ENCODE assay signal across 8 mouse cellular contexts in the genomic region with DNA sequence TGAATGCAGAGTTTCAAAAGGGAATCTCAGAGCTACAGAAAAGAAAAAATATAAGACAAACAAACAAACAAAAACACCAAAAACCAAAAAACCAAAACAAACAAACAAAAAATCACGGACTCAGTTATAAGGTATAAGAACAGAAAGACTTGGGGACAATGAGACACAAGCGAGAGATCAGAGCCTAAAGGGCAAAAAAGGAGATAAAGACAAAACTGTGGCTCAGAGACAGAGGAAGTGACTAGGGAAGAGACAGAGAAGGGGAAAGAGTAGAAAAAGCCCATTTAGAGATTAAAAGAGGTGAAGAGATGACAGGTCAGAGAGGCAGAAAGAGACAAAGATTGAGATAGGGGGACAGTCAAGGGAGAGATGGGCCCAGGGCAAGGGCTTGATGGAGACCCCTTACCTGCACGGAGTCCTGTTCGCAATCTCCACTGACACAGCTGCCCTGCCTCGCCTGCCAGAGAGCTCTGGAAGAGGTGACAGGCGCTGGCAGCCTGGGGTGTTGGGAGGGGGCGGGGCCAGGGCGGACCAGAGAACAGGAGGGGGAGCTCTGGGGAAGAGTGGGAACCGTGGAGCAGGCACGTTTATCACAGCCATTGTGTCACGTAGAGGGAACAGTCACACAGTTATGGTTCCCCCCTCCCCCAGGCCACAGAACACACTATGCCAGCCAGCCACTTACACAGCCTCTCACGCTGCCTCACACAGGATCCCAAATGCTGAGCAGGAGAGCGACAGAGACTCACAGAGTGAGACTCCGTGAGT. TPM values are rescaled to one million over a fixed set of nuclear protein-coding genes. Genes with fewer than 3 reads are reported as not detected.
DNase-seq lines count a peak whose midpoint lies in the region; ATAC-seq and TF ChIP-seq lines count a peak whose summit lies in the region.

TSS of gene Gipr (minus strand) at position 472 of the 768 bp plus-strand sequence.

- no peak for TF ChIP-seq CTCF in liver, embryonic 14.5 days (IDR thresholded peaks at IDR 0.05; ENCODE audit: low read depth)

- no peak for TF ChIP-seq EP300 in liver, embryonic 14.5 days (IDR thresholded peaks at IDR 0.05; ENCODE audit: low read depth)

- peak within 1 kb of the TSS; percentile 33 for H3K4me2 ChIP-seq in liver, embryonic 14.5 days (ENCODE audit: low read depth)

- no peak within 1 kb of the TSS for H3K9ac ChIP-seq in liver, embryonic 14.5 days (replicated peaks)

- intact Hi-C loops in heart, postnatal 10 days (cut with DNase I), result no loop called here

- no peak within 1 kb of the TSS for H3K27ac ChIP-seq in liver, embryonic 14.5 days

- no peak for ATAC-seq in liver, embryonic 14.5 days (ENCODE audit: insufficient read depth)

- WGBS in liver, embryonic 14.5 days (ENCODE audit: insufficient replicate concordance), result 10% methylated on average over 14 of the region's 14 CpGs

- DNase-seq in frontal cortex, adult 2 months (ENCODE audit: extremely low spot score in 1 of 2, low spot score in 1 of 2), result no peak
- no peak for DNase-seq in frontal cortex, postnatal 25 days (ENCODE audit: low spot score in 2 of 2)
- peak; percentile 65 for DNase-seq in brain, adult 2 months (ENCODE audit: low read depth, low spot score)
- DNase-seq in heart, postnatal 10 days, result peak; percentile 60 to 62
- no peak for DNase-seq in liver, embryonic 14.5 days (ENCODE audit: low read depth in 3 of 3, low spot score in 3 of 3)
- DNase-seq in adrenal gland, postnatal 36 days, result no peak
- no peak for DNase-seq in urinary bladder, postnatal 36 days (ENCODE audit: low spot score in 2 of 2)
- DNase-seq in right cerebral cortex, adult 18-20 months, result no peak

- H3K36me3 ChIP-seq in liver, embryonic 14.5 days (replicated peaks; ENCODE audit: control insufficient read depth, insufficient read depth, low read depth), result no peaks in the 10 kb centered on the region

- no peak within 1 kb of the TSS for H3K4me3 ChIP-seq in liver, embryonic 14.5 days (ENCODE audit: insufficient read depth in 1 of 2, low read depth in 2 of 2, low read length in 2 of 2)

- peaks cover 13 to 20% of the 10 kb centered on the region in 2 experiments for H3K4me1 ChIP-seq in liver, embryonic 14.5 days (replicated peaks; ENCODE audit: control insufficient read depth in 2 of 2, insufficient read depth in 2 of 2, low read length in 1 of 2)

- no peaks in the 10 kb centered on the region; the same call in 1 of the 2 replicates for H3K9me3 ChIP-seq in liver, embryonic 14.5 days (ENCODE audit: control insufficient read depth, low read length)

- peaks cover 9% of the 10 kb centered on the region for H3K27me3 ChIP-seq in liver, embryonic 14.5 days (ENCODE audit: control insufficient read depth, insufficient read depth, low read length)

RNA-seq across cellular contexts. Expression of gene Gipr, which starts in this region (rescaled TPM):
- polyA plus RNA-seq in frontal cortex, adult 2 months (2012; rRNA removed), result 11.0 and 11.9 TPM in 2 replicates
- under 1 TPM; 0.50 to 0.69 TPM for total RNA-seq in heart, postnatal 10 days (2021)
- polyA plus RNA-seq in liver, embryonic 14.5 days (2012; rRNA removed), result 0.05 and 0.16 TPM in 2 replicates
- 0.10 TPM in 1 of 2 replicates, not detected in the other for polyA plus RNA-seq in liver, embryonic 14.5 days (2014; fragmentation: Nextera tagmentation; extraction: Ambion mirVana)
- total RNA-seq in adrenal gland, postnatal 36 days (2021), result under 1 TPM; 0.40 to 0.56 TPM

Comparison
In these comparisons a context has a peak if more than half of its experiments do, and no peak if none do; other contexts are left out.
1. RNA of gene Gipr (polyA plus RNA-seq): 11.0 to 11.9 TPM in frontal cortex, adult 2 months; 0.05 to 0.16 TPM in liver, embryonic 14.5 days; every median in the first group is over 10 times any median in the second.
2. Peak in DNase-seq in heart, postnatal 10 days; RNA of the gene not detected or under 1 TPM.